In genomic region chr9:116771820-116772219, GRCm38 (mm10) we compare ENCODE assay signal across 19 mouse cellular contexts.
A peak's percentile ranks its signal among the peaks of the same experiment; 100 is the strongest.
DNase-seq lines count a peak whose midpoint lies in the region; ATAC-seq and TF ChIP-seq lines count a peak whose summit lies in the region.
"Had no signal": no experiment of that assay in that cellular context is flagged by ENCODE, and none has a peak within 500 bp of the region (broad histone marks: within the 10 kb centered on the region; RNA-seq: fewer than 3 reads in every experiment).

No protein-coding gene starts in this region.

- no peak for TF ChIP-seq CTCF in heart, postnatal 0 days (IDR thresholded peaks at IDR 0.05; ENCODE audit: low read depth)
- TF ChIP-seq CTCF in lung, embryonic 14.5 days (IDR thresholded peaks at IDR 0.05; ENCODE audit: low read depth), result no peak
- no peak for TF ChIP-seq CTCF in lung, adult 2 months (IDR thresholded peaks at IDR 0.05; ENCODE audit: insufficient read depth, low read length)
- no peak for TF ChIP-seq CTCF in kidney, postnatal 0 days (IDR thresholded peaks at IDR 0.05; ENCODE audit: low read depth)

- no peak overlapping the region for H3K27ac ChIP-seq in heart, postnatal 0 days (ENCODE audit: low read depth)
- no peak overlapping the region for H3K27ac ChIP-seq in lung, embryonic 14.5 days (ENCODE audit: low read depth)
- no peak overlapping the region; the same call in 1 of the 2 replicates for H3K27ac ChIP-seq in kidney, postnatal 0 days
- H3K27ac ChIP-seq: embryonic facial prominence, embryonic 12.5 days; gastrocnemius, adult 2 months had no signal

- TF ChIP-seq POLR2A in lung, adult 2 months (IDR thresholded peaks at IDR 0.05; ENCODE audit: borderline replicate concordance, extremely low read depth, low read depth, low read length), result no peak

- no peaks in the 10 kb centered on the region for H3K36me3 ChIP-seq in heart, postnatal 0 days (replicated peaks; ENCODE audit: control insufficient read depth, insufficient read depth, low read length)
- H3K36me3 ChIP-seq in lung, embryonic 14.5 days (ENCODE audit: insufficient read depth), result no peaks in the 10 kb centered on the region
- H3K36me3 ChIP-seq in kidney, postnatal 0 days (ENCODE audit: insufficient read depth, low read length), result no peaks in the 10 kb centered on the region
- H3K36me3 ChIP-seq: embryonic facial prominence, embryonic 12.5 days had no signal

- WGBS in heart, postnatal 0 days, result 32% methylated on average over 3 of the region's 3 CpGs
- 43% methylated on average over 3 of the region's 3 CpGs for WGBS in lung, embryonic 14.5 days
- 65% methylated on average over 3 of the region's 3 CpGs for WGBS in lung, adult 2 months
- WGBS in kidney, postnatal 0 days, result 62% methylated on average over 3 of the region's 3 CpGs

- no peak overlapping the region for H3K9ac ChIP-seq in heart, postnatal 0 days (replicated peaks; ENCODE audit: low read depth, low read length)
- H3K9ac ChIP-seq in lung, embryonic 14.5 days, result no peak overlapping the region
- no peak overlapping the region for H3K9ac ChIP-seq in kidney, postnatal 0 days (ENCODE audit: low read depth, low read length)
- H3K9ac ChIP-seq: embryonic facial prominence, embryonic 12.5 days; liver, postnatal 0 days had no signal

- intact Hi-C loops in heart, postnatal 36 days (cut with DNase I), result no loop called here

- no peaks in the 10 kb centered on the region for H3K4me1 ChIP-seq in heart, postnatal 0 days (ENCODE audit: control insufficient read depth, insufficient read depth)
- no peaks in the 10 kb centered on the region for H3K4me1 ChIP-seq in lung, embryonic 14.5 days (ENCODE audit: insufficient read depth)
- no peaks in the 10 kb centered on the region; the same call in 1 of the 2 replicates for H3K4me1 ChIP-seq in lung, adult 2 months (ENCODE audit: control insufficient read depth, insufficient read depth, low read length)
- H3K4me1 ChIP-seq in kidney, postnatal 0 days (replicated peaks; ENCODE audit: insufficient read depth, low read length), result 0 out of 2 replicates have a peak, but pooled peaks cover 7% of the 10 kb centered on the region
- H3K4me1 ChIP-seq: megakaryocyte, embryonic 14.5 days had no signal

- no peaks in the 10 kb centered on the region for H3K27me3 ChIP-seq in heart, postnatal 0 days (ENCODE audit: control insufficient read depth, insufficient read depth, low read length)
- no peaks in the 10 kb centered on the region for H3K27me3 ChIP-seq in lung, embryonic 14.5 days (ENCODE audit: insufficient read depth, low read length)
- no peaks in the 10 kb centered on the region for H3K27me3 ChIP-seq in kidney, postnatal 0 days (ENCODE audit: insufficient read depth, low read length)
- H3K27me3 ChIP-seq: embryonic facial prominence, embryonic 12.5 days; megakaryocyte, embryonic 14.5 days had no signal

- no peak overlapping the region for H3K4me3 ChIP-seq in heart, postnatal 0 days (ENCODE audit: low read depth, low read length)
- H3K4me3 ChIP-seq in lung, embryonic 14.5 days (ENCODE audit: low read depth, low read length), result no peak overlapping the region
- no peak overlapping the region for H3K4me3 ChIP-seq in lung, adult 2 months (replicated peaks; ENCODE audit: extremely low read depth, low read depth, low read length)
- no peak overlapping the region for H3K4me3 ChIP-seq in kidney, postnatal 0 days (replicated peaks; ENCODE audit: low read depth, low read length)
- H3K4me3 ChIP-seq: embryonic facial prominence, embryonic 12.5 days; gastrocnemius, adult 2 months; megakaryocyte, embryonic 14.5 days had no signal

- peak; percentile 53; the same call in 1 of the 2 replicates for ATAC-seq in heart, postnatal 0 days (ENCODE audit: insufficient read depth, low read depth)
- peak; percentile 52; the same call in 1 of the 2 replicates for ATAC-seq in lung, embryonic 14.5 days (ENCODE audit: insufficient read depth)
- ATAC-seq in kidney, postnatal 0 days (replicated peaks; ENCODE audit: low FRiP score, low read depth), result no peak
- ATAC-seq: hindbrain, embryonic 16.5 days; liver, postnatal 0 days had no signal

- no peak for DNase-seq in heart, postnatal 0 days (ENCODE audit: low spot score)
- DNase-seq in heart, postnatal 36 days, result no peak
- DNase-seq in lung, embryonic 14.5 days, result peak; percentile 62
- no peak for DNase-seq in lung, adult 2 months
- peak; percentile 67 for DNase-seq in kidney, postnatal 0 days (ENCODE audit: low spot score)
- DNase-seq in lung, postnatal 36 days, result peak; percentile 31
- DNase-seq in ovary, postnatal 14 days (ENCODE audit: low spot score), result no peak
- no peak for DNase-seq in urinary bladder, adult 18-20 months (ENCODE audit: low spot score in 2 of 2)
- DNase-seq: cerebellum, adult 9-11 months; gastrocnemius, adult 2 months; heart, adult 18-20 months; heart, postnatal 14 days; liver; liver, postnatal 0 days; right cerebral cortex, postnatal 25 days; thymus, postnatal 25 days had no signal

- no peaks in the 10 kb centered on the region for H3K9me3 ChIP-seq in heart, postnatal 0 days (replicated peaks; ENCODE audit: control insufficient read depth, low read length)
- H3K9me3 ChIP-seq in lung, embryonic 14.5 days (ENCODE audit: low read depth, low read length), result no peaks in the 10 kb centered on the region
- H3K9me3 ChIP-seq in kidney, postnatal 0 days (replicated peaks; ENCODE audit: low read length), result no peaks in the 10 kb centered on the region
- H3K9me3 ChIP-seq: embryonic facial prominence, embryonic 12.5 days had no signal

- TF ChIP-seq EP300 in heart, postnatal 0 days (IDR thresholded peaks at IDR 0.05; ENCODE audit: low read depth), result no peak

- H3K4me2 ChIP-seq in heart, postnatal 0 days (ENCODE audit: low read depth, low read length), result no peak overlapping the region
- no peak overlapping the region for H3K4me2 ChIP-seq in lung, embryonic 14.5 days
- no peak overlapping the region for H3K4me2 ChIP-seq in kidney, postnatal 0 days (ENCODE audit: low read length)
- H3K4me2 ChIP-seq: embryonic facial prominence, embryonic 12.5 days had no signal

Comparison
In these comparisons a context has a peak if more than half of its experiments do, and no peak if none do; other contexts are left out.
1. DNase-seq: peak in lung, embryonic 14.5 days (single experiment), kidney, postnatal 0 days (single experiment) and lung, postnatal 36 days (single experiment); none in heart, postnatal 0 days (single experiment), heart, postnatal 36 days (0 of 2), lung, adult 2 months (single experiment), ovary, postnatal 14 days (single experiment) and urinary bladder, adult 18-20 months (0 of 2).